Mouse (Mus musculus): ENCODE results near the gene Fancc. TPM values are rescaled to one million over a fixed set of nuclear protein-coding genes. Genes with fewer than 3 reads are reported as not detected.

The Fancc gene
- polyA plus RNA-seq, 1 experiment = 9.7 TPM

GRCm38 (mm10) chr13:63239301-63239804 lies 257.7 kb downstream of the Fancc start:
- Histone ChIP-seq H3K27ac (ENCODE audit: control insufficient read depth, insufficient read depth, low read depth, low read length) (peak overlapping the region; percentile 7; the same call in 1 of the 2 replicates), H3K36me3 (ENCODE audit: control insufficient read depth, insufficient read depth, low read length) (no peaks in the 10 kb centered on the region), H3K27me3 (ENCODE audit: control insufficient read depth, insufficient read depth, low read length) (no peaks in the 10 kb centered on the region), H3K4me1 (ENCODE audit: control insufficient read depth, insufficient read depth, low read length) (peaks cover 3% of the 10 kb centered on the region; the same call in 1 of the 2 replicates), H3K4me3 (ENCODE audit: control insufficient read depth, low read depth, low read length) (peak overlapping the region; percentile 31)
- no peak for TF ChIP-seq CTCF (IDR thresholded peaks at IDR 0.05; ENCODE audit: control insufficient read depth, insufficient read depth, insufficient replicate concordance, low read depth, low read length)
- TF ChIP-seq POLR2A (IDR thresholded peaks at IDR 0.05; ENCODE audit: control insufficient read depth, low read depth, low read length) = no peak

GRCm38 (mm10) chr13:63238045-63238444 lies 259.0 kb downstream of the Fancc start:
- Histone ChIP-seq H3K4me3 (ENCODE audit: control insufficient read depth, low read depth, low read length) (no peak overlapping the region), H3K4me1 (ENCODE audit: control insufficient read depth, insufficient read depth, low read length) (peaks cover 3% of the 10 kb centered on the region; the same call in 1 of the 2 replicates), H3K36me3 (ENCODE audit: control insufficient read depth, insufficient read depth, low read length) (no peaks in the 10 kb centered on the region), H3K27me3 (ENCODE audit: control insufficient read depth, insufficient read depth, low read length) (no peaks in the 10 kb centered on the region), H3K27ac (ENCODE audit: control insufficient read depth, insufficient read depth, low read depth, low read length) (no peak overlapping the region)
- TF ChIP-seq CTCF (IDR thresholded peaks at IDR 0.05; ENCODE audit: control insufficient read depth, insufficient read depth, insufficient replicate concordance, low read depth, low read length) = no peak
- no peak for TF ChIP-seq POLR2A (IDR thresholded peaks at IDR 0.05; ENCODE audit: control insufficient read depth, low read depth, low read length)

GRCm38 (mm10) chr13:63236159-63236893 lies 260.8 kb downstream of the Fancc start:
- no peak overlapping the region for H3K4me3 ChIP-seq (ENCODE audit: control insufficient read depth, low read depth, low read length)
- TF ChIP-seq CTCF (IDR thresholded peaks at IDR 0.05; ENCODE audit: control insufficient read depth, insufficient read depth, insufficient replicate concordance, low read depth, low read length) (no peak), POLR2A (IDR thresholded peaks at IDR 0.05; ENCODE audit: control insufficient read depth, low read depth, low read length) (no peak)
- H3K4me1 ChIP-seq (ENCODE audit: control insufficient read depth, insufficient read depth, low read length) = peaks cover 5% of the 10 kb centered on the region
- H3K27ac ChIP-seq (ENCODE audit: control insufficient read depth, insufficient read depth, low read depth, low read length) = no peak overlapping the region
- no peaks in the 10 kb centered on the region for H3K27me3 ChIP-seq (ENCODE audit: control insufficient read depth, insufficient read depth, low read length)
- no peaks in the 10 kb centered on the region for H3K36me3 ChIP-seq (ENCODE audit: control insufficient read depth, insufficient read depth, low read length)

GRCm38 (mm10) chr13:63235551-63235950 lies 261.5 kb downstream of the Fancc start:
- H3K36me3 ChIP-seq (ENCODE audit: control insufficient read depth, insufficient read depth, low read length) = no peaks in the 10 kb centered on the region
- H3K4me3 ChIP-seq (ENCODE audit: control insufficient read depth, low read depth, low read length) = no peak overlapping the region
- no peak for TF ChIP-seq CTCF (IDR thresholded peaks at IDR 0.05; ENCODE audit: control insufficient read depth, insufficient read depth, insufficient replicate concordance, low read depth, low read length)
- TF ChIP-seq POLR2A (IDR thresholded peaks at IDR 0.05; ENCODE audit: control insufficient read depth, low read depth, low read length) = no peak
- H3K27me3 ChIP-seq (ENCODE audit: control insufficient read depth, insufficient read depth, low read length) = no peaks in the 10 kb centered on the region
- no peak overlapping the region for H3K27ac ChIP-seq (ENCODE audit: control insufficient read depth, insufficient read depth, low read depth, low read length)
- peaks cover 5% of the 10 kb centered on the region for H3K4me1 ChIP-seq (ENCODE audit: control insufficient read depth, insufficient read depth, low read length)

Other genes with a start within 250 kb of the Fancc start
- 4.5 and 5.6 TPM in 2 replicates for gene Ptch1, start 76.3 kb upstream of the Fancc start, polyA plus RNA-seq (2012; rRNA removed)

Measured in testis, adult 2 months (tissue).